8 mouse cellular contexts compared by ENCODE assay signal in genomic region chr7:73556688-73557667, GRCm38 (mm10). TPM values are rescaled to one million over a fixed set of nuclear protein-coding genes. Genes with fewer than 3 reads are reported as not detected.
DNase-seq lines count a peak whose midpoint lies in the region; ATAC-seq lines count a peak whose summit lies in the region.

No protein-coding gene starts in this region.

- peaks cover 2% of the 10 kb centered on the region; the same call in 1 of the 2 replicates for H3K27me3 ChIP-seq in erythroblast, embryonic 14.5 days (ENCODE audit: control insufficient read depth)
- no peaks in the 10 kb centered on the region for H3K27me3 ChIP-seq in intestine, embryonic 14.5 days (replicated peaks; ENCODE audit: control insufficient read depth, insufficient read depth, low read length)
- no peaks in the 10 kb centered on the region for H3K27me3 ChIP-seq in neural tube, embryonic 14.5 days (ENCODE audit: control insufficient read depth, insufficient read depth, low read length)

- WGBS in intestine, embryonic 14.5 days, result under 1% methylated on average over 25 of the region's 25 CpGs
- WGBS in neural tube, embryonic 14.5 days, result under 1% methylated on average over 25 of the region's 25 CpGs

- peak overlapping the region; percentile 100 for H3K4me3 ChIP-seq in erythroblast, embryonic 14.5 days (replicated peaks)
- peak overlapping the region; percentile 100 for H3K4me3 ChIP-seq in intestine, embryonic 14.5 days (ENCODE audit: low read depth, low read length)
- peak overlapping the region; percentile 100 for H3K4me3 ChIP-seq in neural tube, embryonic 14.5 days (ENCODE audit: low read depth, low read length)

- peak overlapping the region; percentile 100 for H3K9ac ChIP-seq in intestine, embryonic 14.5 days (ENCODE audit: low read length)
- H3K9ac ChIP-seq in neural tube, embryonic 14.5 days (replicated peaks; ENCODE audit: low read depth, low read length), result peak overlapping the region; percentile 100

- H3K4me2 ChIP-seq in intestine, embryonic 14.5 days (ENCODE audit: low read length), result peak overlapping the region; percentile 78
- H3K4me2 ChIP-seq in neural tube, embryonic 14.5 days (ENCODE audit: low read depth, low read length), result peak overlapping the region; percentile 28; the same call in 1 of the 2 replicates

- H3K36me3 ChIP-seq in erythroblast, embryonic 14.5 days (ENCODE audit: control insufficient read depth), result peaks cover 36% of the 10 kb centered on the region
- H3K36me3 ChIP-seq in intestine, embryonic 14.5 days (ENCODE audit: control insufficient read depth, insufficient read depth, low read length), result peaks cover 13% of the 10 kb centered on the region
- H3K36me3 ChIP-seq in neural tube, embryonic 14.5 days (ENCODE audit: control insufficient read depth, insufficient read depth, low read length), result 0 out of 2 replicates have a peak, but pooled peaks cover 4% of the 10 kb centered on the region

- peaks cover 53% of the 10 kb centered on the region for H3K4me1 ChIP-seq in erythroblast, embryonic 14.5 days (ENCODE audit: control insufficient read depth)
- H3K4me1 ChIP-seq in intestine, embryonic 14.5 days (replicated peaks; ENCODE audit: control insufficient read depth, insufficient read depth, low read length), result peaks cover 5% of the 10 kb centered on the region
- peaks cover 12% of the 10 kb centered on the region for H3K4me1 ChIP-seq in neural tube, embryonic 14.5 days (ENCODE audit: control insufficient read depth, insufficient read depth, low read length)

- peak overlapping the region; percentile 99 for H3K27ac ChIP-seq in intestine, embryonic 14.5 days (ENCODE audit: low read depth)
- H3K27ac ChIP-seq in neural tube, embryonic 14.5 days (ENCODE audit: low read depth, low read length), result peak overlapping the region; percentile 100

- peak; percentile 80 for DNase-seq in A20 (ENCODE audit: low read depth, low spot score)
- peak; percentile 75 for DNase-seq in embryo, embryonic 10.5 days (ENCODE audit: low spot score)
- DNase-seq in intestine, embryonic 14.5 days (ENCODE audit: low spot score), result peak; percentile 49
- DNase-seq in frontal cortex, adult 2 months (ENCODE audit: extremely low spot score in 1 of 2, low spot score in 1 of 2), result no peak
- no peak for DNase-seq in kidney, adult 8-10 months

- H3K9me3 ChIP-seq in erythroblast, embryonic 14.5 days (ENCODE audit: control insufficient read depth, low read length), result no peaks in the 10 kb centered on the region
- H3K9me3 ChIP-seq in intestine, embryonic 14.5 days (ENCODE audit: control insufficient read depth, low read length), result no peaks in the 10 kb centered on the region
- H3K9me3 ChIP-seq in neural tube, embryonic 14.5 days (ENCODE audit: control insufficient read depth, low read length), result no peaks in the 10 kb centered on the region

- no peak for ATAC-seq in erythroblast, adult 5-6 weeks (replicated peaks; ENCODE audit: low FRiP score, poor library complexity, severe bottlenecking)
- no peak for ATAC-seq in intestine, embryonic 14.5 days (replicated peaks; ENCODE audit: low FRiP score, low TSS enrichment, low read depth)
- no peak for ATAC-seq in neural tube, embryonic 14.5 days (ENCODE audit: low read depth)

RNA-seq across cellular contexts. Expression of gene Chd2, which starts 15.3 kb away (rescaled TPM):
- polyA plus RNA-seq in erythroblast, embryonic 14.5 days (2012), result 6.4 and 7.1 TPM in 2 replicates
- total RNA-seq in erythroblast, adult 5-6 weeks (2015; ENCODE audit: low replicate concordance), result 125 and 149 TPM in 2 replicates
- 546 and 581 TPM in 2 replicates for total RNA-seq in erythroblast, adult 5-6 weeks (2017; ENCODE audit: low replicate concordance)
- polyA plus RNA-seq in intestine, embryonic 14.5 days (2014; fragmentation: Nextera tagmentation; extraction: Ambion mirVana), result 50.5 and 68.2 TPM in 2 replicates
- polyA plus RNA-seq in neural tube, embryonic 14.5 days (2014; fragmentation: Nextera tagmentation; extraction: Ambion mirVana), result 41.8 and 45.5 TPM in 2 replicates
- 34.3 and 37.0 TPM in 2 replicates for polyA plus RNA-seq in frontal cortex, adult 2 months (2012; rRNA removed)

Comparison
In these comparisons a context has a peak if more than half of its experiments do, and no peak if none do; other contexts are left out.
1. DNase-seq: peak in A20 (single experiment), embryo, embryonic 10.5 days (single experiment) and intestine, embryonic 14.5 days (single experiment); none in frontal cortex, adult 2 months (0 of 2) and kidney, adult 8-10 months (0 of 2).
2. Peak in every context shown above with its lines, with median percentiles within 50 percentile points of each other: H3K4me3 ChIP-seq.